Mouse (Mus musculus): ENCODE data around the gene C330021F23Rik. TPM values are rescaled to one million over a fixed set of nuclear protein-coding genes. Genes with fewer than 3 reads are reported as not detected.

Gene C330021F23Rik
- polyA plus RNA-seq (2015; fragmentation: Nextera tagmentation; extraction: Ambion mirVana) = 0.54 and 0.66 TPM in 2 replicates

DNA sequence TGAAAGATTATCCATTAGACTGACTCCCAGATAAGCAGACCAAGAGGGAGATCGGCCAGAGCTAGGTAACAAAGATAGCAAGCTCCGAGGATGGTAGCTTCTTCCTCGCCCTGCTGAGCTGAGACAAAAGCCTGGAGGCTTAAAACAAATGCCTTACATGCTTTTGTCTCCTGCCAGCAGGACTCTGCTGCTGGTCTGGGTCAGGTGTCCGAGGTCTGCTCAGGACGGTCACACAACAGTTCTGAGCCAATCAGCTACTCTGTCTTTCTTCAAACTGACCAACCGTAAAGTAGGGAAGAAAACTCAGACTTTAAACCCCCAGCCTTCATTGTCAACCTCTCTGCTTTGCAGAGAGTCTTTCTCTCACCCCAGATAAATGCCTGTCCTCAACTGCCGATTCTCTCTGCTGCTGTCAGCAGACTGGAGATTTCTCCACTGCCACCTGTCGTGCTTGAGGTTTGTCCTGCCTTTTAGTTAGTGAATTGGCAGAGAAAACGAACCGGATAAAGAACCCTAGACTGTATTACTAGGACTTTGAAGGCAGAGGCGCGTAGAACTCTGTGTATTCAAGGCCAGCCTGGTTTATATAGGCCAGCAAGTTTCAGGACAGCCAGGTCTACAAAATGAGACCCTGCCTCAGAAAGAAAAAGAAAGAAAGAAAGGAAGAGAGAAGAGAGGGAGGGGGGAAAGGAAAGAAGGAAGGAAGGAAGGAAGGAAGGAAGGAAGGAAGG lies at the start of gene C330021F23Rik:
C330021F23Rik (plus strand) TSS at position 350 of the 731 bp plus-strand sequence.
- peak; percentile 51; the same call in 1 of the 2 replicates for ATAC-seq (ENCODE audit: low FRiP score, low read depth)
- H3K9me3 ChIP-seq = no peaks in the 10 kb centered on the region
- H3K4me3 ChIP-seq = peak within 1 kb of the TSS; percentile 5; the same call in 1 of the 2 replicates
- H3K27ac ChIP-seq (replicated peaks) = no peak within 1 kb of the TSS
- H3K36me3 ChIP-seq = no peaks in the 10 kb centered on the region
- H3K4me2 ChIP-seq = peak within 1 kb of the TSS; percentile 43
- no peaks in the 10 kb centered on the region for H3K27me3 ChIP-seq
- 2% methylated on average over 12 of the region's 12 CpGs for WGBS
- peaks cover 7% of the 10 kb centered on the region; the same call in 1 of the 2 replicates for H3K4me1 ChIP-seq (replicated peaks)
- H3K9ac ChIP-seq = no peak within 1 kb of the TSS

DNA sequence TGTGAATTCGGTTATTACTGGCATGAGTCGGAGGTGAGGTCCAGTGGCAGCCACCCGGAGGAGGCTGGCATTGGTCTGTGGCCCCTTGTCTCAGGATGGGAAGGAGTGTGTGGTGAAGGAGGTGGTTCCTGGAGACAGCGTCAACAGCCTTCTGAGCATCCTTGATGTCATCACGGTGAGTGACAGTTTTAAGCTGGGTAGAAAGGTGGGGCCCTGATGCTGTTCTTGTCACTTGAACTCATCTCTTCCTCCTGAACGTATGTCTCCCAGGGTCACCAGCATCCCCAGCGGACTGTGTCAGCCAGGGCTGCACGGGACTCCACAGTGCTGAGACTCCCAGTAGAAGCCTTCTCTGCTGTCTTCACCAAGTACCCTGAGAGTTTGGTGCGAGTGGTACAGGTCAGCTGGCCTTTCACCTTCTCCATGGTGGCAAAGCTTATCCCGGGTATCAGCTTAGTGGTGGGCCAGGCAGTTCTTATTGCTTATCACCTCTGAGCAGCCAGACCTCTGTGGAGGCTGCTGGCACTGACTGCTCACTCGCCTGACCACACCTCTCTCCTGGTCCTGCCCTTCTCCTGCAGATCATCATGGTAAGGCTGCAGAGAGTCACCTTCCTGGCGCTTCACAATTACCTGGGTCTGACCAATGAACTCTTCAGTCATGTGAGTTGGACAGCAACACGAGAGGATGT lies 45.6 kb upstream of the C330021F23Rik start:
- H3K4me3 ChIP-seq = no peak overlapping the region
- no peak overlapping the region for H3K27ac ChIP-seq (replicated peaks)
- H3K36me3 ChIP-seq = peaks cover 53% of the 10 kb centered on the region
- H3K4me2 ChIP-seq = no peak overlapping the region
- no peak for ATAC-seq (ENCODE audit: low FRiP score, low read depth)
- H3K9ac ChIP-seq = no peak overlapping the region
- H3K9me3 ChIP-seq = no peaks in the 10 kb centered on the region
- WGBS = 93% methylated on average over 13 of the region's 13 CpGs
- H3K4me1 ChIP-seq (replicated peaks) = peaks cover 8% of the 10 kb centered on the region
- no peaks in the 10 kb centered on the region for H3K27me3 ChIP-seq

DNA sequence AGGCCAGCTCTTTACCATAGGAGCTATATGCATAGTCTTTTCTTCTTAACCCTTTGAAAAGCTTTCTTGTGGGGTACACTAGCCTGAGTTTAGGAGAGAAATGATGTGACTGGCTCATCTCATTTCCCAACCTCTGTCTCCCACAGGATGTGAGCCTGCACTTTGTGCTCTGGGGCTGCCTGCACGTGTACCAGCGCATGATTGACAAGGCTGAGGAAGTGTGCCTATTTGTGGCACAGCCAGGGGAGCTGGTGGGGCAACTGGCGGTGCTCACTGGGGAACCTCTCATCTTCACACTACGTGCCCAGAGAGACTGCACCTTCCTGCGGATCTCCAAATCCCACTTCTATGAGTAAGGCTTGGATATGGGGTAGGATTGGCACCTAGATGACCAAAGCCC lies 37.0 kb upstream of the C330021F23Rik start:
- H3K9ac ChIP-seq = no peak overlapping the region
- WGBS = 87% methylated on average over 5 of the region's 5 CpGs
- no peaks in the 10 kb centered on the region for H3K27me3 ChIP-seq
- H3K4me1 ChIP-seq (replicated peaks) = no peaks in the 10 kb centered on the region
- no peak for ATAC-seq (ENCODE audit: low FRiP score, low read depth)
- no peak overlapping the region for H3K4me3 ChIP-seq
- H3K36me3 ChIP-seq = peaks cover 36% of the 10 kb centered on the region
- H3K9me3 ChIP-seq = no peaks in the 10 kb centered on the region
- no peak overlapping the region for H3K4me2 ChIP-seq
- no peak overlapping the region for H3K27ac ChIP-seq (replicated peaks)

DNA sequence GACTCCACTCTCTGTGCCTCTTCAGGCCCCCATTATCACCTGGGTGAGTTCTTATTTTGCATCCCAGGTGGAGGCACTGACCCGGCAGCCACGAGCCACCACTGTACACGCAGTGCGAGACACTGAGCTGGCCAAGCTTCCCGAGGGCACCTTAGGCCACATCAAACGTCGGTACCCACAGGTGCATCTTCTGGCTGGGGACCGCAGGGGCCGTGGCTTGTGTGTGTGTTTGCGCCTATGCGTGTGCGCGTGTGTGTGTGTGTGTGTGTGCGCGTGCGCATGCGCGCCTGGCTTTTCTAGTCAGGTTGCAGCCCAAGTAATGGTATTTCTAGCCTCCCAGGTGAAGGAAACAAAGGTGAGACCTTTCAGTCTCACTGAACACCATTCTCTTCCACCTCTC lies 35.9 kb upstream of the C330021F23Rik start:
- no peak overlapping the region for H3K27ac ChIP-seq (replicated peaks)
- no peak overlapping the region for H3K4me3 ChIP-seq
- no peak for ATAC-seq (ENCODE audit: low FRiP score, low read depth)
- no peak overlapping the region for H3K4me2 ChIP-seq
- no peaks in the 10 kb centered on the region for H3K9me3 ChIP-seq
- H3K27me3 ChIP-seq = no peaks in the 10 kb centered on the region
- no peaks in the 10 kb centered on the region for H3K4me1 ChIP-seq (replicated peaks)
- no peak overlapping the region for H3K9ac ChIP-seq
- H3K36me3 ChIP-seq = peaks cover 38% of the 10 kb centered on the region
- WGBS = 97% methylated on average over 18 of the region's 18 CpGs

DNA sequence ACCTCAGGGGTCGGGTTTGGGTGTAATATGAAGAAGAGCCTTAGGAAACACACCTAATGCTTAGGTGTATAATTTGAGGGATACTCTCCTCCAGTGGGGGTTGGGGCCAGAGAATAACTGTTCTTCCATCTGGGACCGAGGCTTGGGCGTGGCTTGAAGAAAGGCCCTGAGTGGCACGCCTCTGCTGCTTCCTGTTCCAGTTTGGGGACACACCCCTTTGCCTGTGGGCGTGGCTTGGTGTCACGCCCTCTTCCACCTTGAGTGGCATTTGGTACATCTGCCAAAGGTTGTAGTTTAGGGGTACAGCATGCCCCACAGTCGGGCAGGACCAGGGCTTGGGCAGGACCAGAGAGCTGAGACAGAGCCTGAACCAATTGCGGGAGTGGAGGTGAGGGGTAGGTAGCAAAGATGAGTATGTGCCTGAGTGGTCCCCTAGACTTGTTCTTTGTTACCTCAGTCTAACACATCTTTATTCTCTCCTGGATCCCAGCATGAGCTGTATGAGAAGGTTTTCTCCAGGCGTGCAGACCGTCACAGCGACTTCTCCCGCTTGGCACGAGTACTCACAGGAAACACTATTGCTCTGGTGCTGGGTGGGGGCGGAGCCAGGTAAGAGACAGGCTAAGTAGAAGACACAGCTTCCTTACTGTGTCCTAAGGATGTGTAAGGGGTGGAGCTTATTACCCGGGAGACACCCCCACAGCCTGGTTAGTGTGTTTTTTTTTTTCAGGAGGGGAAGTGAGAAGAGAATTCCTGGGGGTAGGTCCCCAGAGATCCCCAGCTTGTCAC lies 31.5 kb upstream of the C330021F23Rik start:
- 69% methylated on average over 15 of the region's 15 CpGs for WGBS
- no peaks in the 10 kb centered on the region for H3K9me3 ChIP-seq
- H3K4me1 ChIP-seq (replicated peaks) = no peaks in the 10 kb centered on the region
- H3K36me3 ChIP-seq = peaks cover 68% of the 10 kb centered on the region
- no peak for ATAC-seq (ENCODE audit: low FRiP score, low read depth)
- H3K27ac ChIP-seq (replicated peaks) = no peak overlapping the region
- H3K4me3 ChIP-seq = no peak overlapping the region
- no peak overlapping the region for H3K9ac ChIP-seq
- no peaks in the 10 kb centered on the region for H3K27me3 ChIP-seq
- no peak overlapping the region for H3K4me2 ChIP-seq

DNA sequence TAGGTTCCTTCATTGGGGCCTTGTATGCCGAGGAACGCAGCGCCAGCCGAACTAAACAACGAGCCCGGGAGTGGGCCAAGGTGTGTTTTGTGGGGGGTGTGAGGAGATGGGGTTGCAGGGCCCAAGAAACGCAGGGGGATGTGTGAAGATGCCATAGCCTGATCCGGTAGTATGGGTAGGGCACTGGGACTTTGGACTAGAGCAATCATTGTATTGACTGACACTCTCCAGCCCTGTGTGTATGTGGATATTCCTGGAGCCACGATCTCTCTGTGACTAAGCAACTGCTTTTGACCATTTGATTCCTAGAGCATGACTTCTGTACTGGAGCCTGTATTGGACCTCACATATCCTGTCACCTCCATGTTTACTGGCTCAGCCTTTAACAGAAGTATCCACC lies 30.9 kb upstream of the C330021F23Rik start:
- ATAC-seq (ENCODE audit: low FRiP score, low read depth) = no peak

DNA sequence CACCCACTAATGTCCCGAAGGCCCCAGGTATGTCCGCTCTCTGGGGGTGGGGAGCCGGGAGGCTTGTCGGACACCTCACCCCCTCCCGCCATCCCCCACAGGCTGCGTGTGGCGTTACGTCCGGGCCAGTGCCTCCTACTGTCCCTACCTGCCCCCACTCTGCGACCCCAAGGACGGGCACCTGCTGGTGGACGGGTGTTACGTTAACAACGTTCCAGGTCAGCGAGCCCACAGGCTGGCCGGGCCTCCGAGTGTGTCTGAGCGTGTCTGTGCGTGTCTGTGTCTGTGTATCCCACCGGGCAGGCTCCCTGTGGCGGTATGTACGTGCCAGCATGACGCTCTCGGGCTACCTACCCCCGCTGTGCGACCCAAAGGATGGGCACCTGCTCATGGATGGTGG lies 30.1 kb upstream of the C330021F23Rik start:
- ATAC-seq (ENCODE audit: low FRiP score, low read depth) = no peak

More for the DNA sequence above, 30.9 kb upstream of the C330021F23Rik start:
- Histone ChIP-seq H3K9me3 (no peaks in the 10 kb centered on the region), H3K36me3 (peaks cover 68% of the 10 kb centered on the region), H3K4me2 (no peak overlapping the region), H3K4me1 (replicated peaks) (no peaks in the 10 kb centered on the region), H3K4me3 (no peak overlapping the region), H3K27ac (replicated peaks) (no peak overlapping the region), H3K9ac (no peak overlapping the region), H3K27me3 (no peaks in the 10 kb centered on the region)
- 95% methylated on average over 9 of the region's 9 CpGs for WGBS

DNA sequence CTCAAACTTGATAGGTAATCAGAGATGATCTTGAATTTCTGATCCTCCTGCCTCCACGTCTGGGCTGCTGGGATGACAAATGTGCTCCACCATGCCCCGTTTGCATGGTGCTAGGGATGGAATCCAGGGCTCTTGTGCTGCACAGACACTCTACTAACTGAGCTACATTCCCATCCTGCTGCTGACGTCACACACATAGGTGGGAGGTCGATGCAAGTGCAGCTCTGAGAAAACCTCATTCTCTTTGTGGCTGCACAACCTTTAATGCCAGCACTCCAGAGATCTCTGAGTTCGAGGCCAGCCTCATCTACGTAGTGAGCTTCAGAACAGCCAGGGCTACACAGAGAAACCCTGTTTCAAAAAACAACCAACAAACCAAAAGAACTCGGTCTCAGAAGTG lies 28.6 kb upstream of the C330021F23Rik start:
- Histone ChIP-seq H3K27me3 (no peaks in the 10 kb centered on the region), H3K9me3 (no peaks in the 10 kb centered on the region), H3K27ac (replicated peaks) (no peak overlapping the region), H3K4me2 (no peak overlapping the region), H3K9ac (no peak overlapping the region), H3K36me3 (peaks cover 77% of the 10 kb centered on the region), H3K4me3 (no peak overlapping the region), H3K4me1 (replicated peaks) (no peaks in the 10 kb centered on the region)
- ATAC-seq (ENCODE audit: low FRiP score, low read depth) = no peak
- WGBS = 93% methylated on average over 7 of the region's 7 CpGs

More for the DNA sequence above, 30.1 kb upstream of the C330021F23Rik start:
- no peak overlapping the region for H3K4me2 ChIP-seq
- no peak overlapping the region for H3K9ac ChIP-seq
- no peak overlapping the region for H3K4me3 ChIP-seq
- peaks cover 66% of the 10 kb centered on the region for H3K36me3 ChIP-seq
- H3K9me3 ChIP-seq = no peaks in the 10 kb centered on the region
- no peaks in the 10 kb centered on the region for H3K4me1 ChIP-seq (replicated peaks)
- no peak overlapping the region for H3K27ac ChIP-seq (replicated peaks)
- no peaks in the 10 kb centered on the region for H3K27me3 ChIP-seq
- WGBS = 94% methylated on average over 26 of the region's 26 CpGs

DNA sequence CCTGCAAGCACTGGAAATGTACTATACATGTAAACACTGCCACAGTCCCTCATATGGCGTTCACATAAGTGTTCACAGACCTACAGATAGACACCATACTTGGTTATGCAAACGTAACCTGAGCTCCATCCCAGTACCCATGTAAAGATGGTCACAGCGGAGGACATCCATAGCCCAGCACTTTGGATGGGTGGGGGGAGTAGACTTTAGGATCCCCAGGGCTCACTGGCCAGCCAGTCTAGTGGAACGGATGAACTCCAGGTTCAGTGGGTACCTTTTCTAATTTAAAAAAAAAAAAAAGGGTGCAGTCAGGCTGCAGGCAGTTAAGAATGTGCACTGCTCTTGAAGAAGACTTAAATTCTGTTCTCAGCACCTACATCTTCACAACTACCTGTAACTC lies 27.7 kb upstream of the C330021F23Rik start:
- Histone ChIP-seq H3K4me1 (replicated peaks) (no peaks in the 10 kb centered on the region), H3K27ac (replicated peaks) (no peak overlapping the region), H3K9me3 (no peaks in the 10 kb centered on the region), H3K27me3 (no peaks in the 10 kb centered on the region), H3K9ac (no peak overlapping the region), H3K4me3 (no peak overlapping the region), H3K36me3 (peaks cover 86% of the 10 kb centered on the region), H3K4me2 (no peak overlapping the region)
- ATAC-seq (ENCODE audit: low FRiP score, low read depth) = no peak
- 87% methylated on average over 4 of the region's 4 CpGs for WGBS

DNA sequence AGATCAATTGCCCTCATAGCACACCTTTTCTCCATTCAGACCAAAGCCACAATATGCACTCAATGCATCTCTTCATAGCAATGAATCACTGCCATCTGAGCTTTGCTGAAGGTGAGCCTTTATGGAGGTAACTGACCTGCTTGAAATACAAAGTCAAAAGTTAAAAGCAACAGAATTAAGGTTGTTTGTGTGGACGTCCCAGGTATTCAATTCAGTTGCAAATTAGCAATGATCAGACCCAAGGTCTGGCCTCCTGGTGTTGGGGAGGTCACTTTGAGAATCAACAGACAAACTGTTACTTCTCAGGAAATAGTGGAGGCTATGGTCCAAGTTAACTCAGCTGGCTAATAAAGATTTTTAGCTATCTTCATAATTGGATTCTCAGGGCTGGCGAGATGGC lies 21.3 kb upstream of the C330021F23Rik start:
- Histone ChIP-seq H3K36me3 (peaks cover 39% of the 10 kb centered on the region), H3K9ac (no peak overlapping the region), H3K4me3 (no peak overlapping the region), H3K4me2 (no peak overlapping the region), H3K4me1 (replicated peaks) (no peaks in the 10 kb centered on the region), H3K9me3 (no peaks in the 10 kb centered on the region), H3K27ac (replicated peaks) (no peak overlapping the region), H3K27me3 (no peaks in the 10 kb centered on the region)
- 88% methylated on average over 2 of the region's 2 CpGs for WGBS
- ATAC-seq (ENCODE audit: low FRiP score, low read depth) = no peak

DNA sequence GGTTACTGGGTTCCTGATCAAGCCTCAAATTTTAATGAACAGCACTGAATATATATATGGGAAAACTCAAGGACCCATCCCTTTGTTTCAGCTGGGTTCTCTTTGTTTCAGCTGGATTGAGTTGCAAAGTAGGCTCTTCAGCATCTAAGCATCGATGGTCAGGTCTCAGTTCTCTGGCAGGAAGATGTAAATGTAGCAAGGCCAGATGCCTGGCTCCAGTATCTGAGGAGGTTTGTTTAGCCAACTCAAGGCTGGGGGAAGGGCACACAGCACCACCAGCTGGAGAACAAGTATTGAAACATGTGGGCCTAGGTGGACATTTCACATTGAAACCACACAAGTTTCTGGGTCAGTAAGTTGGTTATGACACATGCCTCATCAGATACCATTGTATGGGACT lies 15.6 kb upstream of the C330021F23Rik start:
- no peak overlapping the region for H3K27ac ChIP-seq (replicated peaks)
- no peaks in the 10 kb centered on the region for H3K4me1 ChIP-seq (replicated peaks)
- H3K36me3 ChIP-seq = no peaks in the 10 kb centered on the region
- no peak overlapping the region for H3K4me2 ChIP-seq
- no peak overlapping the region for H3K9ac ChIP-seq
- no peaks in the 10 kb centered on the region for H3K27me3 ChIP-seq
- H3K9me3 ChIP-seq = no peaks in the 10 kb centered on the region
- no peak for ATAC-seq (ENCODE audit: low FRiP score, low read depth)
- WGBS = 90% methylated on average over 1 of the region's 1 CpGs
- no peak overlapping the region for H3K4me3 ChIP-seq

DNA sequence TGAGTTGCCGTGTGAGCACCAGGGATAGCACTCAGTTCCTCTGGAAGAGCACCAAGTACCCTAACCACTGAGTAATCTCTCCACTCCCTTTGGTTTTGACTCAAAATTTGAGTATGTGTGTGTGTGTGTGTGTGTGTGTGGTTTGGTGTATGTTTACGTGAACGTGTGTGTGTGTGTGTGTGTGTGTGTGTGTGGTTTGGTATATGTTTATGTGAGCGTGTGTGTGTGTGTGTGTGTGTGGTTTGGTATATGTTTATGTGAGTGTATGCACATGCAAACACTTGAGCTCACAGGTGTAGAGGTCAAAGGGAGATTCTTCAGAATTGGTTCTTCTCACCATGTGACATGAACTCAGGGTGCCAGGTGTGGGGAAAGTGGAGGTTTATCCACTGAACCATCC lies 11.7 kb upstream of the C330021F23Rik start:
- Histone ChIP-seq H3K4me2 (no peak overlapping the region), H3K9ac (no peak overlapping the region), H3K4me1 (replicated peaks) (no peaks in the 10 kb centered on the region), H3K27ac (replicated peaks) (no peak overlapping the region), H3K4me3 (no peak overlapping the region), H3K27me3 (no peaks in the 10 kb centered on the region), H3K36me3 (no peaks in the 10 kb centered on the region), H3K9me3 (no peaks in the 10 kb centered on the region)
- peak; percentile 94 for ATAC-seq (ENCODE audit: low FRiP score, low read depth)
- WGBS = 56% methylated on average over 4 of the region's 4 CpGs

Measured in hindbrain, embryonic 15.5 days (tissue).